Comparison of ENCODE assay signal across 7 mouse cellular contexts in the genomic region with DNA sequence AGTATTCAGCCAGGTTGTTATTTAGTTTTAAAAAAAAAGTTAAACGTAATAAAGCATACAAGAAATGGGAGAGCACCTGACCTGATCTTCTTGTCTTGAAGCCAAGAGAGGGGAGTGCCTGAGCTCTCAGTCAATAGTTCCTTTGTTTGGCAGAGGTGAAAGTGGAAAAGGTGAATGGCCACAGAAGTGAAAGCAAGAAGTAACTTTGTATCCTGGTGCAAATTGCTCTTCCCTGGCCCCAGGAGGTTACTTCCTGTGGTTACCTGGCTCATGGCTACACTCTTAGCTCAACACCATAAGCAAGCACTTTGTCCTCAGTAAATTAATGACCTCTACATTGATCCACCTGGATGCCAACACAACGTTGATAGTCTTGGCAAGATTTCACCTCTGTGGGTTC. TPM values are rescaled to one million over a fixed set of nuclear protein-coding genes. Genes with fewer than 3 reads are reported as not detected.
DNase-seq lines count a peak whose midpoint lies in the region; ATAC-seq and TF ChIP-seq lines count a peak whose summit lies in the region.

Gene Tlr3, minus strand, starts transcription at position 199 of the 400 bp plus-strand sequence.

- 68% methylated on average over 2 of the region's 2 CpGs for WGBS in hindbrain, embryonic 10.5 days
- 40% methylated on average over 2 of the region's 2 CpGs for WGBS in liver, embryonic 12.5 days (ENCODE audit: insufficient replicate concordance)

- no peaks in the 10 kb centered on the region for H3K79me2 ChIP-seq in C2C12 (ENCODE audit: control insufficient read depth, insufficient read depth)

- H3K4me3 ChIP-seq in C2C12 (ENCODE audit: insufficient read depth, poor library complexity, severe bottlenecking) (peak within 1 kb of the TSS; percentile 31), ES-Bruce4 (ENCODE audit: low read depth, low read length) (peak within 1 kb of the TSS; percentile 20)
- peak within 1 kb of the TSS; percentile 48 for H3K4me3 ChIP-seq in hindbrain, embryonic 10.5 days
- H3K4me3 ChIP-seq in liver, embryonic 12.5 days, result peak within 1 kb of the TSS; percentile 53

- H3ac ChIP-seq in C2C12 (ENCODE audit: control insufficient read depth, insufficient read length, low read depth), result peak within 1 kb of the TSS; percentile 57

- H3K4me2 ChIP-seq in liver, embryonic 12.5 days, result peak within 1 kb of the TSS; percentile 66

- H3K9me3 ChIP-seq in ES-Bruce4 (replicated peaks; ENCODE audit: control insufficient read depth, insufficient read depth, low read length, poor library complexity, severe bottlenecking), result peaks cover 11% of the 10 kb centered on the region
- H3K9me3 ChIP-seq in hindbrain, embryonic 10.5 days, result no peaks in the 10 kb centered on the region
- H3K9me3 ChIP-seq in liver, embryonic 12.5 days (replicated peaks), result no peaks in the 10 kb centered on the region

- no peak for DNase-seq in hindbrain, embryonic 10.5 days (ENCODE audit: low spot score)
- peak; percentile 5 for DNase-seq in splenic B cell, adult 2 months (ENCODE audit: low read depth, low spot score)
- DNase-seq in right cerebral cortex, adult 18-20 months, result no peak
- no peak for DNase-seq in ovary, postnatal 36 days (ENCODE audit: low spot score)

- TF ChIP-seq CTCF in C2C12 (IDR thresholded peaks at IDR 0.05; ENCODE audit: control insufficient read depth, insufficient read depth, insufficient read length) (no peak), ES-Bruce4 (IDR thresholded peaks at IDR 0.05; ENCODE audit: low read depth, low read length) (no peak)

- H3K4me1 ChIP-seq in ES-Bruce4 (ENCODE audit: control insufficient read depth, insufficient read depth, low read length), result no peaks in the 10 kb centered on the region
- peaks cover 8% of the 10 kb centered on the region for H3K4me1 ChIP-seq in hindbrain, embryonic 10.5 days (replicated peaks)
- H3K4me1 ChIP-seq in liver, embryonic 12.5 days, result peaks cover 4% of the 10 kb centered on the region; the same call in 1 of the 2 replicates

- H3K27me3 ChIP-seq in C2C12 (ENCODE audit: control insufficient read depth, insufficient read depth, insufficient read length) (peaks cover 6% of the 10 kb centered on the region), ES-Bruce4 (ENCODE audit: control insufficient read depth, insufficient read depth, low read length, poor library complexity, severe bottlenecking) (peaks cover 2% of the 10 kb centered on the region)
- no peaks in the 10 kb centered on the region for H3K27me3 ChIP-seq in hindbrain, embryonic 10.5 days (ENCODE audit: insufficient read depth, poor library complexity, severe bottlenecking)
- H3K27me3 ChIP-seq in liver, embryonic 12.5 days (replicated peaks), result no peaks in the 10 kb centered on the region
- no peaks in the 10 kb centered on the region for H3K27me3 ChIP-seq in splenic B cell, adult 2 months (ENCODE audit: control insufficient read depth, insufficient read depth, low read length, poor library complexity, severe bottlenecking)

- no peak for TF ChIP-seq POLR2A in ES-Bruce4 (IDR thresholded peaks at IDR 0.05; ENCODE audit: insufficient read depth, low read length)

- no peak within 1 kb of the TSS; the same call in 1 of the 2 replicates for H3K27ac ChIP-seq in ES-Bruce4 (ENCODE audit: insufficient read depth, low read length)
- peak within 1 kb of the TSS; percentile 73 for H3K27ac ChIP-seq in hindbrain, embryonic 10.5 days
- peak within 1 kb of the TSS; percentile 54; the same call in 1 of the 2 replicates for H3K27ac ChIP-seq in liver, embryonic 12.5 days

- H3K36me3 ChIP-seq in C2C12 (ENCODE audit: control insufficient read depth, insufficient read depth) (no peaks in the 10 kb centered on the region), ES-Bruce4 (ENCODE audit: control insufficient read depth, insufficient read depth, low read length, poor library complexity, severe bottlenecking) (no peaks in the 10 kb centered on the region)
- no peaks in the 10 kb centered on the region for H3K36me3 ChIP-seq in hindbrain, embryonic 10.5 days
- H3K36me3 ChIP-seq in liver, embryonic 12.5 days, result no peaks in the 10 kb centered on the region
- no peaks in the 10 kb centered on the region for H3K36me3 ChIP-seq in splenic B cell, adult 2 months (ENCODE audit: control insufficient read depth, insufficient read depth, low read length, poor library complexity, severe bottlenecking)

- H3K79me3 ChIP-seq in C2C12 (ENCODE audit: low read depth), result no peaks in the 10 kb centered on the region

- no peak within 1 kb of the TSS for H3K9ac ChIP-seq in ES-Bruce4 (ENCODE audit: low read depth, poor library complexity, severe bottlenecking)
- peak within 1 kb of the TSS; percentile 27 for H3K9ac ChIP-seq in liver, embryonic 12.5 days

- no peak for ATAC-seq in liver, embryonic 12.5 days

- TF ChIP-seq EP300 in ES-Bruce4 (IDR thresholded peaks at IDR 0.05; ENCODE audit: insufficient read depth, low read depth, low read length), result no peak

TF ChIP-seq in C2C12, 6 proteins besides CTCF, POLR2A, EP300 and RAD21:
- TF ChIP-seq MYOD1 (IDR thresholded peaks at IDR 0.05; ENCODE audit: control insufficient read depth, insufficient read length, low read depth) (no peak), MAX (IDR thresholded peaks at IDR 0.05) (no peak), CEBPB (IDR thresholded peaks at IDR 0.05; ENCODE audit: low read depth) (no peak), MYOG (IDR thresholded peaks at IDR 0.05; ENCODE audit: control insufficient read depth, extremely low read depth, insufficient read length) (no peak), USF1 (IDR thresholded peaks at IDR 0.05; ENCODE audit: low read depth) (no peak), FOSL1 (IDR thresholded peaks at IDR 0.05; ENCODE audit: insufficient read depth, low read length, poor library complexity, severe bottlenecking) (no peak)
TF ChIP-seq in C2C12: peak in this region for 0.

RNA-seq across cellular contexts. Expression of gene Tlr3, which starts in this region (rescaled TPM):
- polyA plus RNA-seq in C2C12 (2012; fragmentation: generic; extraction: Trizol) (0.04 TPM), ES-Bruce4 (2011; ENCODE audit: insufficient read depth, insufficient read length, low read depth, missing spikeins) (0.53 and 2.0 TPM in 2 replicates)
- polyA plus RNA-seq in hindbrain, embryonic 10.5 days (2016; fragmentation: Nextera tagmentation; extraction: Ambion mirVana), result 0.67 and 0.77 TPM in 2 replicates
- polyA plus RNA-seq in liver, embryonic 12.5 days (2016; fragmentation: Nextera tagmentation; extraction: Ambion mirVana), result 0.71 and 0.73 TPM in 2 replicates
